8 mouse cellular contexts compared by ENCODE assay signal in the genomic region with DNA sequence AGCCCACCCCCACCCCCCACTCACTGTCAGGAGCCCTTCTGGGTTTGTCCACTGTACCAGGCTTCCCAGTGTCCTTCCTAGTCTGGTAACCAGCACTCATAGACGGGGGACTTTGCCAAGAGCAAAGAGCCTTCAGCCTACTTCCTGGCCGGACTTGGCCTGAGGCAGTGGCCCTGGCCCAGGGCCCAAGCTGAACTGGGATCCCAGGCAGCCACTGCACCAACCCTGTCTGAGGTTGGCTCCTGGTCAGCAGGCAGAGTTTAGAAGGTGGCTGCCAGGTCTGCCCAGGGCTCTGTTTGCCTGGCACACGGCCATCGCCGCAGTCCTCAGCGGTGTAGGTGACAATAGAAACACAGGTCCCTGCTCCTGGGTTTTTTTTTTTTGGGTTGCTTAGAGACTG. TPM values are rescaled to one million over a fixed set of nuclear protein-coding genes. Genes with fewer than 3 reads are reported as not detected.
DNase-seq lines count a peak whose midpoint lies in the region; ATAC-seq and TF ChIP-seq lines count a peak whose summit lies in the region.

No protein-coding gene starts in this region.

- no peaks in the 10 kb centered on the region for H3K9me3 ChIP-seq in limb, embryonic 15.5 days

- 50% methylated on average over 6 of the region's 6 CpGs for WGBS in limb, embryonic 15.5 days

- no peaks in the 10 kb centered on the region for H3K27me3 ChIP-seq in limb, embryonic 15.5 days

- intact Hi-C loops in left cerebral cortex, adult 2 months (cut with DNase I): no loop called here

- H3K4me2 ChIP-seq in limb, embryonic 15.5 days: 0 out of 2 replicates have a peak overlapping the region, but pooled peaks have one; percentile 19

- no peak overlapping the region for H3K9ac ChIP-seq in limb, embryonic 15.5 days

- ATAC-seq in limb, embryonic 15.5 days (ENCODE audit: insufficient number of reproducible peaks, low FRiP score, low TSS enrichment, low read depth): no peak

- H3K36me3 ChIP-seq in limb, embryonic 15.5 days: no peaks in the 10 kb centered on the region

- TF ChIP-seq CTCF in left cerebral cortex, adult 2 months (IDR thresholded peaks at IDR 0.05): no peak

- peaks cover 100% of the 10 kb centered on the region for H3K4me1 ChIP-seq in limb, embryonic 15.5 days

- H3K27ac ChIP-seq in left cerebral cortex, adult 2 months: no peak overlapping the region
- peak overlapping the region; percentile 59 for H3K27ac ChIP-seq in limb, embryonic 15.5 days

- H3K4me3 ChIP-seq in left cerebral cortex, adult 2 months: no peak overlapping the region
- H3K4me3 ChIP-seq in limb, embryonic 15.5 days: no peak overlapping the region

- peak; percentile 52 to 71 for DNase-seq in left cerebral cortex, adult 2 months (ENCODE audit: extremely low spot score in 1 of 2, low spot score in 2 of 2)
- DNase-seq in left cerebral cortex, adult 11 months (ENCODE audit: low spot score): no peak
- DNase-seq in cerebellum, postnatal 10 days: peak; percentile 91 to 96
- DNase-seq in gastrocnemius, postnatal 4 days (ENCODE audit: low spot score in 2 of 2): peak; percentile 70 to 83
- DNase-seq in kidney, adult 11 months: peak; percentile 94
- DNase-seq in right cerebral cortex, postnatal 25 days: peak; percentile 62
- no peak for DNase-seq in yolk sac, embryonic 10.5 days (ENCODE audit: low spot score)

RNA-seq across cellular contexts. Expression of gene Bahcc1, which starts 22.3 kb away (rescaled TPM):
- 10 to 100 TPM; 20.6 to 21.3 TPM for total RNA-seq in left cerebral cortex, adult 2 months (2021)
- 10 to 100 TPM; 13.6 to 15.1 TPM for total RNA-seq in gastrocnemius, postnatal 4 days (2021)
- 5.8 and 6.7 TPM in 2 replicates for polyA plus RNA-seq in limb, embryonic 15.5 days (2015; fragmentation: Nextera tagmentation; extraction: Ambion mirVana)

Comparison
In these comparisons a context has a peak if more than half of its experiments do, and no peak if none do; other contexts are left out.
1. DNase-seq: peak in left cerebral cortex, adult 2 months (2 of 2), cerebellum, postnatal 10 days (2 of 2), gastrocnemius, postnatal 4 days (2 of 2), kidney, adult 11 months (single experiment) and right cerebral cortex, postnatal 25 days (single experiment); none in left cerebral cortex, adult 11 months (single experiment) and yolk sac, embryonic 10.5 days (single experiment).